Mouse (Mus musculus) left cerebral cortex, postnatal 25 days (tissue): ENCODE measurements around the gene Vmp1. TPM values are rescaled to one million over a fixed set of nuclear protein-coding genes. Genes with fewer than 3 reads are reported as not detected.

Experiments used
- DNase-seq, 2 experiments: peaks; one replicate each; pipeline ENCODE4 v3.0.0; 2022; ENCODE audit warnings: low spot score in 2 of 2, mixed read lengths in 1 of 2
- intact Hi-C: fragments of 180-260 bp; cut with DNase I; formaldehyde crosslinking; loops from one replicate; pipeline ENCODE4 v1.15.1; 2025
- total RNA-seq, 2 experiments: library from RNA; stranded (reverse); gene quantifications; 2 replicates each; pipeline ENCODE4 v1.2.3; 2021

Vmp1 gene
- total RNA-seq, 2 experiments from 2014 or later = 165 to 175 TPM

- DNase-seq = no peak
- intact Hi-C loops = no loop called here
These were observed 104.6 kb downstream of the Vmp1 start for GRCm38 (mm10) chr11:86578809-86579730.

GRCm38 (mm10) chr11:86578106-86578808, 105.4 kb downstream of the Vmp1 start:
- DNase-seq = no peak
- intact Hi-C loops = no loop called here

- intact Hi-C loops = no loop called here
- DNase-seq = no peak
These were observed 106.4 kb downstream of the Vmp1 start for GRCm38 (mm10) chr11:86577231-86577630.

GRCm38 (mm10) chr11:86575632-86576378, 107.8 kb downstream of the Vmp1 start:
- intact Hi-C loops = no loop called here
- no peak for DNase-seq

- no peak for DNase-seq
- intact Hi-C loops = no loop called here
These were observed 109.2 kb downstream of the Vmp1 start for GRCm38 (mm10) chr11:86574408-86574807.

GRCm38 (mm10) chr11:86573646-86574231, 109.9 kb downstream of the Vmp1 start:
- DNase-seq = no peak
- intact Hi-C loops = no loop called here

GRCm38 (mm10) chr11:86572623-86573022, 111.0 kb downstream of the Vmp1 start:
- DNase-seq = no peak
- intact Hi-C loops = no loop called here

- no peak for DNase-seq
- intact Hi-C loops = no loop called here
These were observed 111.8 kb downstream of the Vmp1 start for GRCm38 (mm10) chr11:86571871-86572270.

GRCm38 (mm10) chr11:86571047-86571855, 112.4 kb downstream of the Vmp1 start:
- no peak for DNase-seq
- intact Hi-C loops = no loop called here

- no peak for DNase-seq
- intact Hi-C loops = loop anchor here (1.0 kb wide), 1 partner anchor 83 kb away; no protein-coding TSS in a partner anchor
These were observed 113.3 kb downstream of the Vmp1 start for GRCm38 (mm10) chr11:86570261-86570746.

- intact Hi-C loops = loop anchor here (5.0 kb wide), 1 partner anchor 444 kb away; no protein-coding TSS in a partner anchor
These were observed 115.2 kb downstream of the Vmp1 start for GRCm38 (mm10) chr11:86568425-86568824.

GRCm38 (mm10) chr11:86558258-86558657, 125.4 kb downstream of the Vmp1 start:
- DNase-seq = no peak
- intact Hi-C loops = no loop called here

More at GRCm38 (mm10) chr11:86568425-86568824, 115.2 kb downstream of the Vmp1 start:
- DNase-seq = peak in 1 of 2 experiments; percentile 23

GRCm38 (mm10) chr11:86553525-86553924, 130.1 kb downstream of the Vmp1 start:
- intact Hi-C loops = no loop called here
- DNase-seq = no peak

GRCm38 (mm10) chr11:86547412-86547811, 136.2 kb downstream of the Vmp1 start:
- no peak for DNase-seq
- intact Hi-C loops = no loop called here

GRCm38 (mm10) chr11:86545556-86545955, 138.1 kb downstream of the Vmp1 start:
- intact Hi-C loops = no loop called here
- DNase-seq = no peak

- intact Hi-C loops = no loop called here
These were observed 138.9 kb downstream of the Vmp1 start, which contains the start of the genes Rps6kb1 and Tubd1 for GRCm38 (mm10) chr11:86544639-86545299. Rps6kb1 (minus strand) TSS chr11:86544805. Tubd1 (plus strand) TSS chr11:86544991.

GRCm38 (mm10) chr11:86543960-86544638, 139.5 kb downstream of the Vmp1 start:
- intact Hi-C loops = no loop called here
- peak in 1 of 2 experiments; percentile 18 for DNase-seq

More at GRCm38 (mm10) chr11:86544639-86545299, 138.9 kb downstream of the Vmp1 start, which contains the start of the genes Rps6kb1 and Tubd1:
- DNase-seq = peak; percentile 99 to 100
